Mouse (Mus musculus) kidney, embryonic 16.5 days (tissue): Measurements from ENCODE around the gene Folr2. TPM values are rescaled to one million over a fixed set of nuclear protein-coding genes. Genes with fewer than 3 reads are reported as not detected.

ENCODE experiments used
- ATAC-seq: fragments of 200-750 bp; cut with Nextera tagmentation; 2 replicates; pipeline ENCODE4 v1.8.0; 2017; ENCODE audit warnings: moderate TSS enrichment; ENCODE audit not compliant: low FRiP score, low TSS enrichment
- H3K27ac ChIP-seq: fragments of 300-500 bp; sonication (generic); 2 replicates; pipeline ENCODE4 v1.5.1; 2014; ENCODE audit warnings: low read length
- H3K27me3 ChIP-seq: fragments of 300-500 bp; sonication (generic); 2 replicates; pipeline ENCODE4 v1.6.1; 2014; ENCODE audit warnings: low read length, control low read depth, mixed read lengths; ENCODE audit not compliant: insufficient read depth
- H3K36me3 ChIP-seq: fragments of 300-500 bp; sonication (generic); 2 replicates; pipeline ENCODE4 v1.6.1; 2014; ENCODE audit warnings: low read length, control low read depth, mixed read lengths; ENCODE audit not compliant: insufficient read depth
- H3K4me1 ChIP-seq: fragments of 300-500 bp; sonication (generic); 2 replicates; pipeline ENCODE4 v1.6.1; 2014; ENCODE audit warnings: low read length, control low read depth, mixed read lengths; ENCODE audit not compliant: insufficient read depth
- H3K4me2 ChIP-seq: fragments of 300-500 bp; sonication (generic); replicated peaks from 2 replicates; pipeline ENCODE4 v1.6.1; 2014; ENCODE audit warnings: low read depth, low read length
- H3K4me3 ChIP-seq: fragments of 300-500 bp; sonication (generic); 2 replicates; pipeline ENCODE4 v1.5.1; 2014; ENCODE audit warnings: mild to moderate bottlenecking, low read length
- H3K9ac ChIP-seq: fragments of 300-500 bp; sonication (generic); replicated peaks from 2 replicates; pipeline ENCODE4 v1.6.1; 2014; ENCODE audit warnings: low read length
- H3K9me3 ChIP-seq: fragments of 300-500 bp; sonication (generic); 2 replicates; pipeline ENCODE4 v1.6.1; 2016; ENCODE audit warnings: low read length, control low read depth
- WGBS: fragments of 180-500 bp; shearing (Covaris S2); extraction: QIAGEN DNeasy Blood & Tissue Kit; methylation state at CpG from one replicate; pipeline ENCODE4 v1.1.7; 2014; 5-methylcytosine and 5-hydroxymethylcytosine counted together
- polyA plus RNA-seq: library from polyadenylated mRNA; unstranded; fragments of >200 nt; fragmentation: Nextera tagmentation; extraction: Ambion mirVana; gene quantifications from 2 replicates; pipeline ENCODE4 v1.2.1, GENCODE M21; 2015

Folr2 gene
- polyA plus RNA-seq, 1 experiment from 2014 or later = 1.3 TPM

- H3K9me3 ChIP-seq = no peaks in the 10 kb centered on the region
- WGBS = 44% methylated on average over 13 of the region's 13 CpGs
- ATAC-seq = peak; percentile 79
These were observed 11.5 kb upstream of the Folr2 start for GRCm38 (mm10) chr7:101868241-101869162.

GRCm38 (mm10) chr7:101867482-101867881, 10.5 kb upstream of the Folr2 start:
- no peak for ATAC-seq
- H3K9me3 ChIP-seq = no peaks in the 10 kb centered on the region
- H3K9ac ChIP-seq = no peak overlapping the region
- H3K27me3 ChIP-seq = no peaks in the 10 kb centered on the region
- 90% methylated on average over 4 of the region's 4 CpGs for WGBS
- no peak overlapping the region for H3K4me2 ChIP-seq
- H3K4me3 ChIP-seq = no peak overlapping the region
- no peak overlapping the region for H3K27ac ChIP-seq
- no peaks in the 10 kb centered on the region for H3K36me3 ChIP-seq
- peaks cover 18% of the 10 kb centered on the region for H3K4me1 ChIP-seq

More at GRCm38 (mm10) chr7:101868241-101869162, 11.5 kb upstream of the Folr2 start:
- 0 out of 2 replicates have a peak overlapping the region, but pooled peaks have one; percentile 9 for H3K9ac ChIP-seq
- peak overlapping the region; percentile 40 for H3K4me2 ChIP-seq
- peak overlapping the region; percentile 80 for H3K27ac ChIP-seq
- H3K4me1 ChIP-seq = peaks cover 18% of the 10 kb centered on the region
- H3K36me3 ChIP-seq = no peaks in the 10 kb centered on the region
- no peaks in the 10 kb centered on the region for H3K27me3 ChIP-seq
- peak overlapping the region; percentile 10; the same call in 1 of the 2 replicates for H3K4me3 ChIP-seq

GRCm38 (mm10) chr7:101866491-101867265, 9.7 kb upstream of the Folr2 start:
- Histone ChIP-seq H3K4me2 (no peak overlapping the region), H3K9me3 (no peaks in the 10 kb centered on the region), H3K4me1 (peaks cover 18% of the 10 kb centered on the region), H3K9ac (no peak overlapping the region), H3K27ac (no peak overlapping the region), H3K4me3 (no peak overlapping the region), H3K27me3 (no peaks in the 10 kb centered on the region), H3K36me3 (no peaks in the 10 kb centered on the region)
- ATAC-seq = no peak
- WGBS = 79% methylated on average over 11 of the region's 11 CpGs

GRCm38 (mm10) chr7:101863415-101863814, 6.4 kb upstream of the Folr2 start, which contains the start of gene Anapc15:
TSS of gene Anapc15 (plus strand) at chr7:101863715.
- Histone ChIP-seq H3K27me3 (no peaks in the 10 kb centered on the region), H3K9me3 (no peaks in the 10 kb centered on the region), H3K36me3 (no peaks in the 10 kb centered on the region), H3K4me2 (no peak within 1 kb of the TSS), H3K4me3 (no peak within 1 kb of the TSS), H3K27ac (no peak within 1 kb of the TSS), H3K4me1 (peaks cover 6% of the 10 kb centered on the region), H3K9ac (no peak within 1 kb of the TSS)
- ATAC-seq = no peak
- WGBS = 67% methylated on average over 3 of the region's 3 CpGs

- no peak for ATAC-seq
- WGBS = 72% methylated on average over 3 of the region's 3 CpGs
These were observed 5.3 kb upstream of the Folr2 start for GRCm38 (mm10) chr7:101862291-101862690.

GRCm38 (mm10) chr7:101860978-101861377, 4.0 kb upstream of the Folr2 start:
- Histone ChIP-seq H3K36me3 (no peaks in the 10 kb centered on the region), H3K4me1 (no peaks in the 10 kb centered on the region), H3K27me3 (no peaks in the 10 kb centered on the region), H3K9ac (no peak overlapping the region), H3K4me3 (no peak overlapping the region), H3K4me2 (no peak overlapping the region), H3K27ac (no peak overlapping the region), H3K9me3 (no peaks in the 10 kb centered on the region)
- no peak for ATAC-seq

More at GRCm38 (mm10) chr7:101862291-101862690, 5.3 kb upstream of the Folr2 start:
- Histone ChIP-seq H3K9ac (no peak overlapping the region), H3K9me3 (no peaks in the 10 kb centered on the region), H3K27ac (no peak overlapping the region), H3K4me1 (no peaks in the 10 kb centered on the region), H3K4me3 (no peak overlapping the region), H3K36me3 (no peaks in the 10 kb centered on the region), H3K27me3 (no peaks in the 10 kb centered on the region), H3K4me2 (no peak overlapping the region)

GRCm38 (mm10) chr7:101858362-101858761, 1.4 kb upstream of the Folr2 start:
- H3K4me2 ChIP-seq = no peak overlapping the region
- no peak for ATAC-seq
- WGBS = 77% methylated on average over 9 of the region's 9 CpGs

GRCm38 (mm10) chr7:101853816-101854215, 3.2 kb downstream of the Folr2 start:
- 84% methylated on average over 2 of the region's 2 CpGs for WGBS
- no peak overlapping the region for H3K27ac ChIP-seq

More at GRCm38 (mm10) chr7:101858362-101858761, 1.4 kb upstream of the Folr2 start:
- Histone ChIP-seq H3K9ac (no peak overlapping the region), H3K4me1 (no peaks in the 10 kb centered on the region), H3K9me3 (no peaks in the 10 kb centered on the region), H3K27me3 (no peaks in the 10 kb centered on the region), H3K4me3 (no peak overlapping the region), H3K36me3 (no peaks in the 10 kb centered on the region), H3K27ac (no peak overlapping the region)

GRCm38 (mm10) chr7:101852846-101853245, 4.1 kb downstream of the Folr2 start:
- Histone ChIP-seq H3K4me1 (no peaks in the 10 kb centered on the region), H3K4me3 (no peak overlapping the region), H3K4me2 (no peak overlapping the region), H3K27me3 (no peaks in the 10 kb centered on the region), H3K36me3 (no peaks in the 10 kb centered on the region), H3K9me3 (no peaks in the 10 kb centered on the region), H3K27ac (no peak overlapping the region), H3K9ac (no peak overlapping the region)
- WGBS = 87% methylated on average over 6 of the region's 6 CpGs
- ATAC-seq = no peak

More at GRCm38 (mm10) chr7:101853816-101854215, 3.2 kb downstream of the Folr2 start:
- Histone ChIP-seq H3K4me3 (no peak overlapping the region), H3K36me3 (no peaks in the 10 kb centered on the region), H3K9me3 (no peaks in the 10 kb centered on the region), H3K4me2 (no peak overlapping the region), H3K9ac (no peak overlapping the region), H3K27me3 (no peaks in the 10 kb centered on the region), H3K4me1 (no peaks in the 10 kb centered on the region)
- no peak for ATAC-seq
